Mouse (Mus musculus) effector memory CD4-positive, alpha-beta T cell, adult 5 months (primary cell): ENCODE measurements around the gene Adgrf3. TPM values are rescaled to one million over a fixed set of nuclear protein-coding genes. Genes with fewer than 3 reads are reported as not detected.

Experiments used
- polyA plus RNA-seq: library from polyadenylated mRNA; unstranded; fragments of 100-300 nt; shearing (Covaris generic); gene quantifications from one replicate; pipeline ENCODE4 v1.2.1, GENCODE M21; 2017

The Adgrf3 gene
- polyA plus RNA-seq: not detected

DNA sequence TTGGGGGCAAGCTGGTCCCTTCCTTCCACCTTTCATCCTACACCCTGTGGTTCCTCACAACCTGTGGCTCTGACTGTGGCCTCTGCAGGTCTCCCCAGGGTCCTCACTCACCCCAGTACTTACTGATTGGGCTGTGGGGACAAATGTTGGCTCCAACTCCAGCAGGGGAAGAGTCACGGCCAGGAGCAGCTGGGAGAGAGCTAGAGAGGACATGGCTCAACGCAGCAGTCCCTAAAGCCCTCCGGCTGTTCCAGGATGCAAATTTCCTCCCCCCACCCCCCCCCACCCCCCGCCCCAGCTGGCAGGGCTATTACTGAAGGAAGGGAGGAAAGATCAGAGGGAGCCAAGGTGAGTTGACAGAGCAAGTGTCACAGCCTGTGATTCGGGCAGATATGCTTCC, at the start of gene Adgrf3:
Gene Adgrf3 (minus strand): TSS at position 230 of the 400 bp plus-strand sequence.

DNA sequence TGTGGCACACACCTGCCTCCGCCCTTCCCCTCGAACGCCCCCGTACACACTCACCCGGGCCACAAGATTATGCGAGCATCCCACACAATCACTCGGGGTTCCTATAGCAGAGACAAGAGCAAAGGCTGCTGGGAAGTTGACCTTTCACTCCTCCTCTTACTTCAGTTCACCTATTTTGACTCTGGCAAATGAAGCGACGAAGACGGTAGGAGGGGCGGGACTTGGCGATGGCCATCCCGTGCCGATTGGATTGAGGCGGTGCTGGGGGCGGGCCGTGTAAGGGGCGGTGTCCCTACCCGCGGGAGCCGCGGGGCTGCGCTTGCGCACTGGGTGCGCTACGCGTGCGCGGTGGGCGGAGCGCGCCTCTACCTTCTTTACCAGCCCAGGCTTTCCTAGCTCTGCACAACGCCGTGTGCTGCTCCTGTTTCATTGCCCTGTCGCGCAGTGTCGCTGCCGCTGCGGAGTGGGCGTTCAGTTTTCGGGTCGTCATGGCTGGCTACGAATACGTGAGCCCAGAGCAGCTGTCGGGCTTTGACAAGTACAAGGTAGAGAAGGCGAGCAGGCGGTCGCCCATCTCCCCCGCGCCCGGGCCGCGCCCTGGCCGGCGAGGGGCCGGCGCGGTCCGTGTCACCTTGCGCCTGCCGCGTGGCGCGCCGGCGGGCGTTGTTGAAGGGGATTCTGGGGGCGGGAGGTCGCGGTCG, 26.9 kb upstream of the Adgrf3 start, which contains the start of gene Selenoi:
Gene Selenoi (plus strand): TSS at position 311 of the 701 bp plus-strand sequence.

DNA sequence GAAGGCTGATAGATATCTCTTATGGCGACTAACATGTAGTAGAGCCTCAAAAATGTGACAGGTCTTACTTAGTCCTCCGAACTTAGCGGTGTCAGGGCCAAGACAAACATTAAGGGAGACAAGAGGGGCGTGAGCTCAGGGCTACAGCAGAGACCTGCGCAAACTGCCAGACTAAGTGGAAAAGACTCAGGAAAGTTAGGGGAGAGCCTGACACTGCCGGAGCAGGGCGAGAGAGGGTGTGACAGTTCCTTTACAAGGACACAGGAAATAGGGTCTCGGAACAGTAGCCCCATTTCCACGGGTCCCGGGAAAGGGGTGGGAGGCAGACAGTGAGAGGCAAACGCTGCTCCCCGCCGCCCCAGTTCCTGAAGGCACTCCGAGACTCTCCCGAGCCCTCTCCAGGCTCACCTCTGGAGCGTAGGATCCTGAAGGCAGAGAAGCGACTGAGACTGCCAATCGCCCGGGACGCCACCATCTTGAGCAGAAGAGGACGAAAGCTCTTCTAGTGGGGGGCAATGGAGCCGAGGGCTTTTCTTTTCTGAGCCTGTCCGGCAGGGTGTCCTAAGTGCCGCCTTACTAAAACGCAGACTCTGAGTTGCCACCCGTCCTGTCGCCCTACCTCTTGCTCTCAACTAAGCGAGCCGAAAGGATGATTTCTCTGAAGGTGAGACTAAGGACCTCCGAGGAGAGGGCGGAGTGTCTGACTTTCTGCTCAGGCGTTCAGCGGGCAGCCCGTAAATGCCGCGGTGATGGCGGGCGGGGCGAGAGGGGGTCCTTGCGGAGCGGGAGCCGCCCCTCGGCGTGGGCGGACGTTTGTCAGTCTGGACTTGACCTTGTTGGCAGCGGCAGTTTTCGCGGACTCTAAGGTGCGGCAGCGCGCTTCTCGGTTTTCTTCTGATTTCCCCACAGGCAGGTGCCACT, 50.8 kb downstream of the Adgrf3 start, which contains the start of the genes Hadha and Hadhb:
Gene Hadha (minus strand): TSS at position 689 of the 921 bp plus-strand sequence.
Gene Hadhb (plus strand): TSS at position 775 of the 921 bp plus-strand sequence.

Other genes starting within 250 kb of the Adgrf3 start
- not detected for gene Il6, start 192.6 kb downstream of the Adgrf3 start, polyA plus RNA-seq
- gene Tyms, start 132.1 kb downstream of the Adgrf3 start, polyA plus RNA-seq: 12.8 TPM
- gene Garem2, start 100.6 kb downstream of the Adgrf3 start, polyA plus RNA-seq: 0.16 TPM
- gene 3110082J24Rik, start 99.6 kb downstream of the Adgrf3 start, polyA plus RNA-seq: not detected
- 73.2 TPM for gene Hadha, start 50.6 kb downstream of the Adgrf3 start, polyA plus RNA-seq
- 213 TPM for gene Hadhb, start 50.5 kb downstream of the Adgrf3 start, polyA plus RNA-seq
- 17.2 TPM for gene Selenoi, start 26.9 kb upstream of the Adgrf3 start, polyA plus RNA-seq
- gene Drc1, start 75.7 kb upstream of the Adgrf3 start, polyA plus RNA-seq: 0.60 TPM